Mouse (Mus musculus) midbrain, embryonic 12.5 days (tissue): Measurements from ENCODE around the gene T2. TPM values are rescaled to one million over a fixed set of nuclear protein-coding genes. Genes with fewer than 3 reads are reported as not detected.

Experiments
- ATAC-seq: fragments of 200-750 bp; cut with Nextera tagmentation; 2 replicates; pipeline ENCODE4 v1.8.0; 2017; ENCODE audit warnings: low read depth, moderate TSS enrichment, moderate library complexity; ENCODE audit not compliant: low FRiP score
- H3K27ac ChIP-seq: fragments of 300-500 bp; sonication (generic); replicated peaks from 2 replicates; pipeline ENCODE4 v1.5.1; 2016; ENCODE audit warnings: mild to moderate bottlenecking
- H3K27me3 ChIP-seq: fragments of 300-500 bp; sonication (generic); 2 replicates; pipeline ENCODE4 v1.6.1; 2016; ENCODE audit warnings: mild to moderate bottlenecking
- H3K36me3 ChIP-seq: fragments of 300-500 bp; sonication (generic); 2 replicates; pipeline ENCODE4 v1.6.1; 2016
- H3K4me1 ChIP-seq: fragments of 300-500 bp; sonication (generic); 2 replicates; pipeline ENCODE4 v1.6.1; 2016
- H3K4me2 ChIP-seq: fragments of 300-500 bp; sonication (generic); replicated peaks from 2 replicates; pipeline ENCODE4 v1.6.1; 2016; ENCODE audit warnings: mild to moderate bottlenecking, moderate library complexity
- H3K4me3 ChIP-seq: fragments of 300-500 bp; sonication (generic); 2 replicates; pipeline ENCODE4 v1.5.1; 2016; ENCODE audit warnings: mild to moderate bottlenecking
- H3K9ac ChIP-seq: fragments of 300-500 bp; sonication (generic); replicated peaks from 2 replicates; pipeline ENCODE4 v1.6.1; 2016; ENCODE audit warnings: mild to moderate bottlenecking, moderate library complexity
- H3K9me3 ChIP-seq: fragments of 300-500 bp; sonication (generic); 2 replicates; pipeline ENCODE4 v1.6.1; 2016; ENCODE audit warnings: mild to moderate bottlenecking
- WGBS: fragments of 180-500 bp; shearing (Covaris S2); methylation state at CpG from one replicate; pipeline ENCODE4 v1.1.7; 2016; 5-methylcytosine and 5-hydroxymethylcytosine counted together
- polyA plus RNA-seq: library from polyadenylated mRNA; unstranded; fragments of >200 nt; fragmentation: Nextera tagmentation; extraction: Ambion mirVana; gene quantifications from 2 replicates; pipeline ENCODE4 v1.2.1, GENCODE M21; 2016

The T2 gene
- polyA plus RNA-seq, 1 experiment from 2014 or later: 0.71 TPM

DNA sequence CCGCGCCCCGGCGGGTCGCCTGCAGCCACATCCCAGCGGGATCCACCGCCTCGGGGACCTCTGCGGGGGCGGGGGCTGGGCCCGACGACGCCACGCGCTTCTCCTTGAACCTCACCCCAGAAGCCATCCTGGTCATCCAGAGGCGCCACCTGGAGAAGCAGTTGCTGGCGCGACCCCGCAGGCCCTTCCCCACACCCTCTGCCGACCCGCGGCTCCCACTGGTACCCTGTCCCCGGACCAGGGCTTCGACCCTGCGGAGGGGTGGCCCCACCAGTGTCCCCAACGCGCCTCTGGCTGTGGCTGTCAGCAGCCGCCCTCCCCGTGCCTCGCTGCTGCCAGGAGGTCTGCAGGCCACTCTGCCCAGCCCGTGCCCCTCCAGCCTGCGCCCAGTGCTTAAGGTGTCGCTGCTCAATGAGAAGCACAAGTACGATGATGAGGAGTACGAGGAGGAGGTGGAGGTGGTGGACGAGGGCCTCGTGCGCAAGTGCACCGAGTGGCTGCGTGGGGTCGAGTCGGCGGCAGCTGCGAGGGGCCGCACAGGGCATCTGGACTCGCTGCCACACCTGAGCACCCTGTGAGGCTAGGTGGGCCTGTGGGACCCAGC lies 14.3 kb upstream of the T2 start:
- 12% methylated on average over 43 of the region's 46 CpGs for WGBS
- peak; percentile 55; the same call in 1 of the 2 replicates for ATAC-seq
- peaks cover 52% of the 10 kb centered on the region for H3K27me3 ChIP-seq

GRCm38 (mm10) chr17:8342706-8343105 lies 13.1 kb upstream of the T2 start:
- H3K4me2 ChIP-seq: no peak overlapping the region
- no peak overlapping the region for H3K9ac ChIP-seq
- no peak overlapping the region for H3K27ac ChIP-seq
- 47% methylated on average over 5 of the region's 5 CpGs for WGBS
- ATAC-seq: no peak
- no peaks in the 10 kb centered on the region for H3K36me3 ChIP-seq
- no peak overlapping the region for H3K4me3 ChIP-seq
- no peaks in the 10 kb centered on the region for H3K9me3 ChIP-seq
- H3K27me3 ChIP-seq: peaks cover 52% of the 10 kb centered on the region
- peaks cover 22% of the 10 kb centered on the region for H3K4me1 ChIP-seq

More for the DNA sequence above, 14.3 kb upstream of the T2 start:
- Histone ChIP-seq H3K4me1 (peaks cover 22% of the 10 kb centered on the region), H3K9me3 (no peaks in the 10 kb centered on the region), H3K36me3 (no peaks in the 10 kb centered on the region), H3K9ac (peak overlapping the region; percentile 76), H3K4me3 (peak overlapping the region; percentile 67), H3K4me2 (peak overlapping the region; percentile 99), H3K27ac (peak overlapping the region; percentile 60)

GRCm38 (mm10) chr17:8343416-8343815 lies 12.4 kb upstream of the T2 start:
- ATAC-seq: no peak
- WGBS: 81% methylated on average over 6 of the region's 6 CpGs
- Histone ChIP-seq H3K4me2 (no peak overlapping the region), H3K36me3 (no peaks in the 10 kb centered on the region), H3K9ac (no peak overlapping the region), H3K9me3 (no peaks in the 10 kb centered on the region), H3K4me3 (no peak overlapping the region), H3K4me1 (peaks cover 22% of the 10 kb centered on the region), H3K27ac (no peak overlapping the region), H3K27me3 (peaks cover 50% of the 10 kb centered on the region)

DNA sequence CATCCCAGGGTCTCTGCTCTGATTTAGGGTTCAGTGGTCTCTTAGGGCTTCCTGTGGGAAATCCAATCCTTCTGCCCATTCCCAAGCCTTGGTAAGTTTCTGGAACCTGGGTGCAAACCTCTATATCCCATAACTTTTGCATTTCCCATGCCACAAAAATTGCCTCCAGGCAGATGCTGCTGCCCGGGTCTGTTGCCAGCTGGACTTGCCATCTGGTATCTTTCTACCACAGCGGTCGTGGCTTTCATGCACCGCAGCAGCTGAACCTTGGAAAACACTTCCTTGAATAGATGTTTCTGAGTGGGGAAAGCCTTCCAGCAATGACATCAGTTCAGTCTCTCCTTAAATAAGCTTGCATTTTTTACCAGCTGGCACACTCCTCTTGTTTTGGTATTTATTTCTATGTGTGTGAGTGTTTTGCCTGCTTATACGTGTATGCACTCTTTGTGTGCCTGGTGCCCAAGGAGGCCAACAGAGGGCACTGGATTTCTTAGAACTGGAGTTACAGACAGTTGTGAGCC lies 8.0 kb upstream of the T2 start:
- Histone ChIP-seq H3K36me3 (no peaks in the 10 kb centered on the region), H3K27ac (0 out of 2 replicates have a peak overlapping the region, but pooled peaks have one; percentile 61), H3K4me3 (no peak overlapping the region), H3K4me2 (no peak overlapping the region), H3K27me3 (0 out of 2 replicates have a peak, but pooled peaks cover 6% of the 10 kb centered on the region), H3K9me3 (no peaks in the 10 kb centered on the region), H3K4me1 (no peaks in the 10 kb centered on the region), H3K9ac (no peak overlapping the region)
- no peak for ATAC-seq
- WGBS: 87% methylated on average over 5 of the region's 5 CpGs

GRCm38 (mm10) chr17:8348941-8349340 lies 6.9 kb upstream of the T2 start:
- Histone ChIP-seq H3K27me3 (no peaks in the 10 kb centered on the region), H3K9me3 (no peaks in the 10 kb centered on the region), H3K9ac (no peak overlapping the region), H3K4me3 (no peak overlapping the region), H3K27ac (no peak overlapping the region), H3K4me2 (no peak overlapping the region), H3K36me3 (no peaks in the 10 kb centered on the region), H3K4me1 (no peaks in the 10 kb centered on the region)
- 86% methylated on average over 4 of the region's 4 CpGs for WGBS
- ATAC-seq: no peak

GRCm38 (mm10) chr17:8351088-8351487 lies 4.7 kb upstream of the T2 start:
- no peak for ATAC-seq

GRCm38 (mm10) chr17:8357498-8357897 lies 1.7 kb downstream of the T2 start:
- Histone ChIP-seq H3K27ac (no peak overlapping the region), H3K9ac (no peak overlapping the region), H3K36me3 (no peaks in the 10 kb centered on the region), H3K27me3 (no peaks in the 10 kb centered on the region; the same call in 1 of the 2 replicates), H3K9me3 (no peaks in the 10 kb centered on the region), H3K4me1 (peaks cover 12% of the 10 kb centered on the region), H3K4me2 (no peak overlapping the region), H3K4me3 (no peak overlapping the region)
- 96% methylated on average over 6 of the region's 6 CpGs for WGBS
- no peak for ATAC-seq

More at GRCm38 (mm10) chr17:8351088-8351487, 4.7 kb upstream of the T2 start:
- Histone ChIP-seq H3K4me3 (no peak overlapping the region), H3K27me3 (no peaks in the 10 kb centered on the region), H3K9me3 (no peaks in the 10 kb centered on the region), H3K36me3 (no peaks in the 10 kb centered on the region), H3K27ac (no peak overlapping the region), H3K4me1 (no peaks in the 10 kb centered on the region), H3K9ac (no peak overlapping the region), H3K4me2 (no peak overlapping the region)
- WGBS: 34% methylated on average over 7 of the region's 7 CpGs

- Histone ChIP-seq H3K9me3 (no peaks in the 10 kb centered on the region), H3K27ac (no peak overlapping the region), H3K27me3 (no peaks in the 10 kb centered on the region; the same call in 1 of the 2 replicates), H3K9ac (no peak overlapping the region), H3K4me3 (no peak overlapping the region), H3K4me2 (no peak overlapping the region), H3K4me1 (peaks cover 15% of the 10 kb centered on the region), H3K36me3 (no peaks in the 10 kb centered on the region)
- no peak for ATAC-seq
- WGBS: 95% methylated on average over 5 of the region's 5 CpGs
Observed at GRCm38 (mm10) chr17:8360876-8361275, 5.1 kb downstream of the T2 start.

GRCm38 (mm10) chr17:8361281-8362103 lies 5.7 kb downstream of the T2 start:
- H3K27ac ChIP-seq: no peak overlapping the region

DNA sequence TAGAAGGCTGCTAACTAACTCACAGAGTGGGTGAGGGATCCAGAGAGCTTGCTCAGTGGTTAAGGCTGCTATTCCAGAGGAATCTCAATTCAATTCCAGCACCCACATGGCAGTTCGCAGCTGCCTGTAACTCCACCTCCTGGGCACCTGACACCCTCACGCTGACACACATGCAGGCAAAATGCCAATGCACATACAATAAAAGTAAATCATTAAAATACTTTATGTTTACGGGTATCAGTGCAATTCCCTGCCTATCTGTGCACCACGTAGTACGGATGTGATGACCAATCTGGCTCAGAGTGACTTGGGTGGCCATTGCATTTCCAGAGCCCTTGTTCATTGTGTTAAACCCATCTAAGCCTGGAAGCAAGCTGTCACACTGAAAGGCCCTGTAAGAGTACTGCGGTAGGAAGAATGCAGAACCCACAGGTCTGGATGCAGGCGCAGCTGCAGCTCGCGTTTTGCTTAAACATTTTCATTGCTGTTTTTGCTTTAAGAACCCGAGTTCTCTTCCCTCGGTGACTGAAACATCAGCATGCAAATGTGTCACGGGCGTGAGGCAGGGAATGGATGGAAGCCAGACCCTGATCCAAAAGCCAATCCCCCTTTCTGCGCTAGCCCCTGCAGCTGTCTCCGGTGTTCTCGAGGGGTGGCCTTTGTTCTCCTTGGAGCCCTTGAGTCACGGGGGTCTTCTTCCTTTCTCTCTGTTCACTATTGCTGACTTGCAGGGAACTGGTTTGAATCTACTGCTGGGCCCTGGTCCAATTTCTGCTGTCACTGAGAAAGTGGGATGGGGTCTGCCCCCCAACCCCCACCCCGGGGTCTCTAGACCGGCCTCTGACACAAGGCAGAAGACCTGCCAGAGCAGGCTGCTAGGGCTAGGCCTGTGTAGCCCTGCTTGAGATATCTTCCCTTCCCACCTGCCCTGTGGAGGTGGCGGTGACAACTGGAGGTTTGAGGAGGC lies 12.0 kb downstream of the T2 start:
- H3K36me3 ChIP-seq: no peaks in the 10 kb centered on the region
- peak overlapping the region; percentile 49 for H3K9ac ChIP-seq
- 0 out of 2 replicates have a peak overlapping the region, but pooled peaks have one; percentile 15 for H3K4me3 ChIP-seq
- 10% methylated on average over 20 of the region's 20 CpGs for WGBS
- peaks cover 64% of the 10 kb centered on the region for H3K4me1 ChIP-seq
- peak; percentile 66 for ATAC-seq
- no peaks in the 10 kb centered on the region for H3K27me3 ChIP-seq
- no peaks in the 10 kb centered on the region for H3K9me3 ChIP-seq
- peak overlapping the region; percentile 98 for H3K27ac ChIP-seq
- H3K4me2 ChIP-seq: peak overlapping the region; percentile 43

More at GRCm38 (mm10) chr17:8361281-8362103, 5.7 kb downstream of the T2 start:
- H3K4me1 ChIP-seq: peaks cover 20% of the 10 kb centered on the region
- WGBS: 61% methylated on average over 10 of the region's 10 CpGs
- no peak overlapping the region for H3K9ac ChIP-seq
- H3K9me3 ChIP-seq: no peaks in the 10 kb centered on the region
- no peaks in the 10 kb centered on the region for H3K36me3 ChIP-seq
- H3K27me3 ChIP-seq: no peaks in the 10 kb centered on the region; the same call in 1 of the 2 replicates
- no peak overlapping the region for H3K4me2 ChIP-seq
- H3K4me3 ChIP-seq: no peak overlapping the region
- no peak for ATAC-seq

- 5% methylated on average over 8 of the region's 8 CpGs for WGBS
- peak overlapping the region; percentile 18; the same call in 1 of the 2 replicates for H3K4me3 ChIP-seq
- H3K27ac ChIP-seq: peak overlapping the region; percentile 98
- peak overlapping the region; percentile 43 for H3K4me2 ChIP-seq
- no peaks in the 10 kb centered on the region for H3K9me3 ChIP-seq
- H3K27me3 ChIP-seq: no peaks in the 10 kb centered on the region
- ATAC-seq: peak; percentile 68
- H3K9ac ChIP-seq: peak overlapping the region; percentile 49
- H3K36me3 ChIP-seq: no peaks in the 10 kb centered on the region
- H3K4me1 ChIP-seq: peaks cover 72% of the 10 kb centered on the region
Observed at GRCm38 (mm10) chr17:8368570-8368969, 12.8 kb downstream of the T2 start.
